Mouse (Mus musculus) midbrain, embryonic 10.5 days (tissue): ENCODE measurements around the gene Znhit1. TPM values are rescaled to one million over a fixed set of nuclear protein-coding genes. Genes with fewer than 3 reads are reported as not detected.
"Not testable (repeated sequence)": the region's sequence is repeated elsewhere in the genome, so short reads cannot be mapped to it uniquely, and the experiment has no call there.

Experiments used
- DNase-seq: peaks from one replicate; pipeline ENCODE4 v3.0.0-alpha.2; 2017; ENCODE audit warnings: low spot score
- H3K27ac ChIP-seq: fragments of 300-500 bp; sonication (generic); replicated peaks from 2 replicates; pipeline ENCODE4 v1.5.1; 2016; ENCODE audit warnings: mild to moderate bottlenecking
- H3K27me3 ChIP-seq: fragments of 300-500 bp; sonication (generic); 2 replicates; pipeline ENCODE4 v1.6.1; 2016; ENCODE audit warnings: low read depth, mild to moderate bottlenecking; ENCODE audit not compliant: poor library complexity, severe bottlenecking
- H3K36me3 ChIP-seq: fragments of 300-500 bp; sonication (generic); 2 replicates; pipeline ENCODE4 v1.6.1; 2016; ENCODE audit warnings: mild to moderate bottlenecking, moderate library complexity
- H3K4me1 ChIP-seq: fragments of 300-500 bp; sonication (generic); 2 replicates; pipeline ENCODE4 v1.6.1; 2016
- H3K4me3 ChIP-seq: fragments of 300-500 bp; sonication (generic); 2 replicates; pipeline ENCODE4 v1.5.1; 2016; ENCODE audit warnings: mild to moderate bottlenecking, moderate library complexity
- H3K9me3 ChIP-seq: fragments of 300-500 bp; sonication (generic); replicated peaks from 2 replicates; pipeline ENCODE4 v1.6.1; 2016; ENCODE audit warnings: mild to moderate bottlenecking
- WGBS: fragments of 180-500 bp; shearing (Covaris S2); methylation state at CpG from one replicate; pipeline ENCODE4 v1.1.7; 2016; 5-methylcytosine and 5-hydroxymethylcytosine counted together
- polyA plus RNA-seq: library from polyadenylated mRNA; unstranded; fragments of >200 nt; fragmentation: Nextera tagmentation; extraction: Ambion mirVana; gene quantifications from 2 replicates; pipeline ENCODE4 v1.2.1, GENCODE M21; 2016

Znhit1 gene
- polyA plus RNA-seq, 1 experiment from 2014 or later = 102 TPM

- Histone ChIP-seq H3K4me3 (no peak overlapping the region), H3K36me3 (peaks cover 64% of the 10 kb centered on the region), H3K4me1 (peaks cover 22% of the 10 kb centered on the region), H3K9me3 (no peaks in the 10 kb centered on the region), H3K27me3 (no peaks in the 10 kb centered on the region), H3K27ac (no peak overlapping the region)
- 93% methylated on average over 6 of the region's 6 CpGs for WGBS
- DNase-seq = no peak
These were observed 27.8 kb downstream of the Znhit1 start for GRCm38 (mm10) chr5:136960053-136960452.

GRCm38 (mm10) chr5:136958991-136959605, 28.7 kb downstream of the Znhit1 start:
- peaks cover 30% of the 10 kb centered on the region for H3K4me1 ChIP-seq
- H3K27me3 ChIP-seq = no peaks in the 10 kb centered on the region
- no peak overlapping the region for H3K4me3 ChIP-seq
- WGBS = 86% methylated on average over 5 of the region's 5 CpGs
- H3K9me3 ChIP-seq = no peaks in the 10 kb centered on the region
- no peak overlapping the region for H3K27ac ChIP-seq
- no peak for DNase-seq
- H3K36me3 ChIP-seq = peaks cover 58% of the 10 kb centered on the region

GRCm38 (mm10) chr5:136957250-136957649, 30.6 kb downstream of the Znhit1 start:
- peaks cover 46% of the 10 kb centered on the region for H3K36me3 ChIP-seq
- H3K27me3 ChIP-seq = no peaks in the 10 kb centered on the region
- H3K9me3 ChIP-seq = no peaks in the 10 kb centered on the region
- no peak for DNase-seq
- peaks cover 26% of the 10 kb centered on the region for H3K4me1 ChIP-seq
- WGBS = 97% methylated on average over 1 of the region's 1 CpGs
- no peak overlapping the region for H3K27ac ChIP-seq
- H3K4me3 ChIP-seq = no peak overlapping the region

GRCm38 (mm10) chr5:136955622-136956021, 32.2 kb downstream of the Znhit1 start:
- Histone ChIP-seq H3K4me3 (no peak overlapping the region), H3K36me3 (peaks cover 43% of the 10 kb centered on the region), H3K9me3 (no peaks in the 10 kb centered on the region), H3K4me1 (peaks cover 13% of the 10 kb centered on the region), H3K27me3 (no peaks in the 10 kb centered on the region), H3K27ac (no peak overlapping the region)
- no peak for DNase-seq
- WGBS = 92% methylated on average over 4 of the region's 4 CpGs

GRCm38 (mm10) chr5:136953440-136953951, 34.3 kb downstream of the Znhit1 start:
- peak; percentile 23 for DNase-seq
- WGBS = 4% methylated on average over 12 of the region's 12 CpGs
- Histone ChIP-seq H3K4me1 (peaks cover 13% of the 10 kb centered on the region), H3K9me3 (no peaks in the 10 kb centered on the region), H3K36me3 (peaks cover 31% of the 10 kb centered on the region), H3K27me3 (no peaks in the 10 kb centered on the region), H3K27ac (peak overlapping the region; percentile 90), H3K4me3 (peak overlapping the region; percentile 84)

- WGBS = under 1% methylated on average over 23 of the region's 23 CpGs
- H3K27me3 ChIP-seq = no peaks in the 10 kb centered on the region
- peaks cover 13% of the 10 kb centered on the region for H3K4me1 ChIP-seq
- peak within 1 kb of the TSS; percentile 90 for H3K27ac ChIP-seq
- H3K9me3 ChIP-seq = no peaks in the 10 kb centered on the region
- H3K36me3 ChIP-seq = peaks cover 28% of the 10 kb centered on the region
- H3K4me3 ChIP-seq = peak within 1 kb of the TSS; percentile 84
- peak; percentile 98 for DNase-seq
These were observed 34.8 kb downstream of the Znhit1 start, which contains the start of gene Fis1 for GRCm38 (mm10) chr5:136953015-136953414. TSS of gene Fis1 (plus strand) at chr5:136953275.

GRCm38 (mm10) chr5:136952153-136952552, 35.7 kb downstream of the Znhit1 start:
- H3K4me1 ChIP-seq = peaks cover 13% of the 10 kb centered on the region
- no peak overlapping the region for H3K27ac ChIP-seq
- no peaks in the 10 kb centered on the region for H3K27me3 ChIP-seq
- H3K4me3 ChIP-seq = peak overlapping the region; percentile 84; the same call in 1 of the 2 replicates
- peaks cover 21% of the 10 kb centered on the region for H3K36me3 ChIP-seq
- no peaks in the 10 kb centered on the region for H3K9me3 ChIP-seq
- WGBS = 81% methylated on average over 4 of the region's 4 CpGs
- DNase-seq = no peak

GRCm38 (mm10) chr5:136950521-136950920, 37.3 kb downstream of the Znhit1 start:
- no peak for DNase-seq
- Histone ChIP-seq H3K27me3 (no peaks in the 10 kb centered on the region), H3K9me3 (no peaks in the 10 kb centered on the region), H3K4me3 (no peak overlapping the region), H3K36me3 (peaks cover 8% of the 10 kb centered on the region), H3K4me1 (peaks cover 13% of the 10 kb centered on the region), H3K27ac (no peak overlapping the region)
- WGBS = 88% methylated on average over 6 of the region's 6 CpGs

- DNase-seq, H3K27me3 ChIP-seq, H3K9me3 ChIP-seq, H3K36me3 ChIP-seq, H3K4me3 ChIP-seq, H3K27ac ChIP-seq: not testable (repeated sequence)
- H3K4me1 ChIP-seq = peaks cover 12% of the 10 kb centered on the region
- 91% methylated on average over 14 of the region's 14 CpGs for WGBS
These were observed 38.1 kb downstream of the Znhit1 start for GRCm38 (mm10) chr5:136949551-136950336.

GRCm38 (mm10) chr5:136947874-136948273, 39.9 kb downstream of the Znhit1 start:
- no peak for DNase-seq
- Histone ChIP-seq H3K36me3 (no peaks in the 10 kb centered on the region), H3K9me3 (no peaks in the 10 kb centered on the region), H3K4me1 (peaks cover 6% of the 10 kb centered on the region; the same call in 1 of the 2 replicates), H3K27ac (no peak overlapping the region), H3K4me3 (no peak overlapping the region), H3K27me3 (no peaks in the 10 kb centered on the region)

GRCm38 (mm10) chr5:136945084-136945483, 42.7 kb downstream of the Znhit1 start:
- Histone ChIP-seq H3K9me3 (no peaks in the 10 kb centered on the region), H3K27ac (no peak overlapping the region), H3K36me3 (no peaks in the 10 kb centered on the region), H3K4me1 (peaks cover 6% of the 10 kb centered on the region; the same call in 1 of the 2 replicates), H3K27me3 (no peaks in the 10 kb centered on the region), H3K4me3 (no peak overlapping the region)
- DNase-seq = no peak
- WGBS = 85% methylated on average over 12 of the region's 12 CpGs

GRCm38 (mm10) chr5:136943382-136943781, 44.4 kb downstream of the Znhit1 start:
- 82% methylated on average over 2 of the region's 2 CpGs for WGBS
- H3K27ac ChIP-seq = no peak overlapping the region
- no peaks in the 10 kb centered on the region for H3K36me3 ChIP-seq
- no peak overlapping the region for H3K4me3 ChIP-seq
- peaks cover 6% of the 10 kb centered on the region; the same call in 1 of the 2 replicates for H3K4me1 ChIP-seq
- no peak for DNase-seq
- H3K9me3 ChIP-seq = no peaks in the 10 kb centered on the region
- H3K27me3 ChIP-seq = no peaks in the 10 kb centered on the region

- WGBS = 87% methylated on average over 3 of the region's 3 CpGs
- Histone ChIP-seq H3K27me3 (no peaks in the 10 kb centered on the region), H3K4me3 (no peak overlapping the region), H3K27ac (no peak overlapping the region), H3K36me3 (no peaks in the 10 kb centered on the region), H3K4me1 (peaks cover 6% of the 10 kb centered on the region; the same call in 1 of the 2 replicates), H3K9me3 (no peaks in the 10 kb centered on the region)
- DNase-seq = no peak
These were observed 45.0 kb downstream of the Znhit1 start for GRCm38 (mm10) chr5:136942781-136943180.
